Mouse (Mus musculus): Measurements from ENCODE around the gene Irf7.

- TF ChIP-seq CTCF (IDR thresholded peaks at IDR 0.05; ENCODE audit: low read depth) (no peak), EP300 (optimal IDR thresholded peaks at IDR 0.05) (no peak)
These were observed 48.1 kb downstream of the Irf7 start for GRCm38 (mm10) chr7:141218141-141218540.

All from stomach, postnatal 0 days (tissue).